Mouse (Mus musculus): ENCODE results near the gene Odf3b. TPM values are rescaled to one million over a fixed set of nuclear protein-coding genes. Genes with fewer than 3 reads are reported as not detected.

Gene Odf3b
- polyA plus RNA-seq, 1 experiment from 2014 or later, result 5.4 TPM

DNA sequence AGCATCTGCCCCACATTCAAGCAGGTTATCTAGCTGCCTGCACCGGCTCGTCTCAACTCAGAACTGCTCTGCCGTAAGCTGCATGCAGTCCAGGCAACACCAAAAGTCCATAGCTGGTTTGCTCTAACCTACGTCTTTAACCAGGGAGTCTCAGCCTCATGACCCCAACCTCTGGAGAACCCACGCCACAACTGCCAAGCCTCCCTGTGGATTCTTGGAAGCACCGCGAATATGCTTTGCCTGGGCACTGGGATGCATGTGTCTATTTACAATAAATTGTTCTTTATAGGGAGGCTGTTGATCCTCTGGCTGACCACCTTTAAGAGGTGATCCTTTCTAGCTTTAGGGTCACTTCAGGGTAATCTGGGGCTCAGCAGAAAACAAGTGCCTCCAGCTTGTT, 6.5 kb downstream of the Odf3b start:
- H3K9me3 ChIP-seq (ENCODE audit: control insufficient read depth, low read length), result no peaks in the 10 kb centered on the region
- H3K27me3 ChIP-seq (replicated peaks; ENCODE audit: control insufficient read depth, insufficient read depth, low read length), result peaks cover 12% of the 10 kb centered on the region
- H3K4me2 ChIP-seq (ENCODE audit: low read length), result peak overlapping the region; percentile 82
- H3K4me3 ChIP-seq (ENCODE audit: low read length), result peak overlapping the region; percentile 80
- H3K9ac ChIP-seq (ENCODE audit: low read depth, low read length), result peak overlapping the region; percentile 88; the same call in 1 of the 2 replicates
- WGBS, result 85% methylated on average over 7 of the region's 7 CpGs
- H3K36me3 ChIP-seq (ENCODE audit: control insufficient read depth, insufficient read depth, low read length), result peaks cover 36% of the 10 kb centered on the region
- no peak overlapping the region for H3K27ac ChIP-seq (ENCODE audit: low read depth, low read length)
- ATAC-seq, result no peak
- H3K4me1 ChIP-seq (ENCODE audit: control insufficient read depth, insufficient read depth, low read depth, low read length), result peaks cover 15% of the 10 kb centered on the region

DNA sequence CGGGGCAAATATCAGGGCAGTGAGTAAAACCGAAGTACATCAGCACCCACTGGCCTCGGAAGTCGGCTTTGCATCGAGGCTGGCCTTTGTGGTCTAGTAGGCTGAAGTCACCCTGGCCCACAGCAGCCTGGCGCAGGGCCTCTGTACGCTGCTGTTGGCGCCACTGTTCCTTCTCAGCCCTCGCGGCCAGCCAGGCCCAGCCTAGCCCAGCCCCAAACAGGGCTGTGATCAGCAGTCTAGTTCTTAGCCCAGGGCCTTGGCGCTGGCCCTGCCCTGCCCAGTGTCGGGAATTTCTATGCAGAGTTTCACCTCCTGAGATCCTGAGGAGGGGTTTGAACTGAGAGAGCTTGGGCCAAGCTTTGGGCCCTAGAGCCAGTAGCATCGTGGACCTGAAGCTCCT, 7.0 kb downstream of the Odf3b start:
- Histone ChIP-seq H3K36me3 (ENCODE audit: control insufficient read depth, insufficient read depth, low read length) (peaks cover 39% of the 10 kb centered on the region), H3K9ac (ENCODE audit: low read depth, low read length) (no peak overlapping the region), H3K4me1 (ENCODE audit: control insufficient read depth, insufficient read depth, low read depth, low read length) (peaks cover 15% of the 10 kb centered on the region), H3K4me3 (ENCODE audit: low read length) (no peak overlapping the region), H3K27me3 (replicated peaks; ENCODE audit: control insufficient read depth, insufficient read depth, low read length) (peaks cover 9% of the 10 kb centered on the region), H3K4me2 (ENCODE audit: low read length) (no peak overlapping the region), H3K27ac (ENCODE audit: low read depth, low read length) (no peak overlapping the region), H3K9me3 (ENCODE audit: control insufficient read depth, low read length) (no peaks in the 10 kb centered on the region)
- no peak for ATAC-seq
- WGBS, result 88% methylated on average over 13 of the region's 13 CpGs

DNA sequence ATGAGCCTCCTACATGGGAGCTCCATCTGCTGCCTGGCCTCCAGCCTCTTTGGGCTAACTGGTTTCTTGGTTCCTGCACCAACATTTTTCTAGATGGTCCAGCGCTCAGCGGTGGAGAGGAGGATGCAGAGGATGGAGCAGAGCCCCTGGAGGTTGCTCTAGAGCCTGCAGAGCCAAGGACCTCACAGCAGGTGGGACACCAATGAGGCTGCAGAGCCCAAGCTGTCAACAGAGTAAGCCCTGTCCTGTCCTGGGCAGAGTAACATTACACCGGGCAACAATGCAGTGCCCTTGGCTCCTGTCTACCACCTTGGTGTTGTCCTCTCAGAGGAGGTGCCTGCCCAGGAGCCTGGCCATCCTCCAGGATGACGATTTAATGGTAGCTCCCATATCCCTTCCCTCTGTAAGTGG, 13.9 kb downstream of the Odf3b start:
- Histone ChIP-seq H3K36me3 (ENCODE audit: control insufficient read depth, insufficient read depth, low read length) (peaks cover 64% of the 10 kb centered on the region), H3K27ac (ENCODE audit: low read depth, low read length) (no peak overlapping the region), H3K9me3 (ENCODE audit: control insufficient read depth, low read length) (no peaks in the 10 kb centered on the region), H3K4me3 (ENCODE audit: low read length) (no peak overlapping the region), H3K4me2 (ENCODE audit: low read length) (no peak overlapping the region), H3K27me3 (replicated peaks; ENCODE audit: control insufficient read depth, insufficient read depth, low read length) (no peaks in the 10 kb centered on the region), H3K4me1 (ENCODE audit: control insufficient read depth, insufficient read depth, low read depth, low read length) (no peaks in the 10 kb centered on the region), H3K9ac (ENCODE audit: low read depth, low read length) (no peak overlapping the region)
- WGBS, result 93% methylated on average over 4 of the region's 4 CpGs
- ATAC-seq, result no peak

DNA sequence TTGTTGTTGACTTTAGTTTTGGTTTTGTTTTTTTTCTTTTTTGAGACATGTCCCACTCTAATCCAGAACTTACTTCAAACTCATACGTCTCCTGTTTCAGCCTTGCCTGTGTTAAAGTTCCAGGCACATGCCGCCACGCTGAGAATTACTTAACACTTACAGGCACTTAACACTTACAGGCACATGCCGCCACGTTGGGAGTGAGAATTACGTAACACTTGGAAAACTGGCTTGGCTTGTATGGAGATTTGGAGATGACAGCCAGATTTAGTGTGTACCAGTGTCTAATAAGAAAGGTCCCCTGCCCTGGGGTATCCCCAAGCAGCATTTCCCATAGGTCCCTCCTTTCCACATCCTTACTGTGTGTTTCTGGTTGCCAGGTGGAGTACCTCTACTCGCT, 16.0 kb downstream of the Odf3b start:
- 96% methylated on average over 7 of the region's 7 CpGs for WGBS
- no peak for ATAC-seq
- Histone ChIP-seq H3K9ac (ENCODE audit: low read depth, low read length) (no peak overlapping the region), H3K27ac (ENCODE audit: low read depth, low read length) (no peak overlapping the region), H3K4me1 (ENCODE audit: control insufficient read depth, insufficient read depth, low read depth, low read length) (peaks cover 7% of the 10 kb centered on the region), H3K27me3 (replicated peaks; ENCODE audit: control insufficient read depth, insufficient read depth, low read length) (no peaks in the 10 kb centered on the region), H3K4me3 (ENCODE audit: low read length) (no peak overlapping the region), H3K9me3 (ENCODE audit: control insufficient read depth, low read length) (no peaks in the 10 kb centered on the region), H3K36me3 (ENCODE audit: control insufficient read depth, insufficient read depth, low read length) (peaks cover 50% of the 10 kb centered on the region), H3K4me2 (ENCODE audit: low read length) (no peak overlapping the region)

DNA sequence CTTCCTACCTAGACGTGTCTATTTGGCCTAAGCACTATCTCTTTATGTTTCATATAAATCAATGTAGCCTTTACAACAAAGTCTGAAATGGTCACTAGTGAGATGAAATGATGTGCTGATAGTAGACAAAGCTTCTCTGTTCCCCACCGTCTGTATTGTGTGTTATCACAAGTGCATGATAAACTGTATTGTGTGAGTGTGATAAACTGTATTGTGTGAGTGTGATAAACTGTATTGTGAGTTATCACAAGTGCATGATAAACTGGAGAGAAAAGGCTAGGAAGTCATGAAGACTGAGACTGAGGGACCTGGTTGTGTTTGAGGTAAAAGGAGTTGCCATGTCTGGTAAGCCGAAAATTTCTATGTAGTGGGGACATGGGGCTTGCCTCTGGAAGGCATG, 20.3 kb downstream of the Odf3b start:
- Histone ChIP-seq H3K4me3 (ENCODE audit: low read length) (no peak overlapping the region), H3K36me3 (ENCODE audit: control insufficient read depth, insufficient read depth, low read length) (peaks cover 20% of the 10 kb centered on the region), H3K4me2 (ENCODE audit: low read length) (no peak overlapping the region), H3K9me3 (ENCODE audit: control insufficient read depth, low read length) (no peaks in the 10 kb centered on the region), H3K27me3 (replicated peaks; ENCODE audit: control insufficient read depth, insufficient read depth, low read length) (no peaks in the 10 kb centered on the region), H3K4me1 (ENCODE audit: control insufficient read depth, insufficient read depth, low read depth, low read length) (peaks cover 30% of the 10 kb centered on the region), H3K9ac (ENCODE audit: low read depth, low read length) (no peak overlapping the region), H3K27ac (ENCODE audit: low read depth, low read length) (no peak overlapping the region)
- no peak for ATAC-seq
- WGBS, result 90% methylated on average over 3 of the region's 3 CpGs

DNA sequence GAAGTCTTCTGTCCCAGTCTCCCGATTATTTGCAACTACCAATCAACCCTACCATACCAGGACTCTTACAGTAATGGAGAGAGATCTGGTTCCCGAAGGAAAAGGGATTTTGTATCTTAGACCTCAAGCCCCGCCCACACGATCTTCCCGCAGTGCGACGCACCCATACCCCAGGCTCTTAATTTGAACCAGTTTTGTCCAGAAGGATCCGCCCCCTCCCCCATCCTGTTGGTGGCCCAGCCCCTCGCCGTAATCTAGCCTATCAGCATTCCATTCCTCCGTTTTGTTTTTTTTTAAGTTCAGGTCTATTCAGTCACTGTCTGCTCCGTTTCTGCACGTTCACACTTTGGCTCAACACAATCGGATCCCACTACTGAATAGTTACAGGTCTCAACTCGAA, 22.7 kb downstream of the Odf3b start:
- H3K9me3 ChIP-seq (ENCODE audit: control insufficient read depth, low read length), result no peaks in the 10 kb centered on the region
- ATAC-seq, result peak; percentile 37
- H3K4me1 ChIP-seq (ENCODE audit: control insufficient read depth, insufficient read depth, low read depth, low read length), result peaks cover 30% of the 10 kb centered on the region
- peak overlapping the region; percentile 89 for H3K4me2 ChIP-seq (ENCODE audit: low read length)
- H3K36me3 ChIP-seq (ENCODE audit: control insufficient read depth, insufficient read depth, low read length), result peaks cover 22% of the 10 kb centered on the region
- under 1% methylated on average over 15 of the region's 15 CpGs for WGBS
- peak overlapping the region; percentile 56 for H3K4me3 ChIP-seq (ENCODE audit: low read length)
- H3K27ac ChIP-seq (ENCODE audit: low read depth, low read length), result peak overlapping the region; percentile 83
- H3K9ac ChIP-seq (ENCODE audit: low read depth, low read length), result peak overlapping the region; percentile 77
- H3K27me3 ChIP-seq (replicated peaks; ENCODE audit: control insufficient read depth, insufficient read depth, low read length), result no peaks in the 10 kb centered on the region

DNA sequence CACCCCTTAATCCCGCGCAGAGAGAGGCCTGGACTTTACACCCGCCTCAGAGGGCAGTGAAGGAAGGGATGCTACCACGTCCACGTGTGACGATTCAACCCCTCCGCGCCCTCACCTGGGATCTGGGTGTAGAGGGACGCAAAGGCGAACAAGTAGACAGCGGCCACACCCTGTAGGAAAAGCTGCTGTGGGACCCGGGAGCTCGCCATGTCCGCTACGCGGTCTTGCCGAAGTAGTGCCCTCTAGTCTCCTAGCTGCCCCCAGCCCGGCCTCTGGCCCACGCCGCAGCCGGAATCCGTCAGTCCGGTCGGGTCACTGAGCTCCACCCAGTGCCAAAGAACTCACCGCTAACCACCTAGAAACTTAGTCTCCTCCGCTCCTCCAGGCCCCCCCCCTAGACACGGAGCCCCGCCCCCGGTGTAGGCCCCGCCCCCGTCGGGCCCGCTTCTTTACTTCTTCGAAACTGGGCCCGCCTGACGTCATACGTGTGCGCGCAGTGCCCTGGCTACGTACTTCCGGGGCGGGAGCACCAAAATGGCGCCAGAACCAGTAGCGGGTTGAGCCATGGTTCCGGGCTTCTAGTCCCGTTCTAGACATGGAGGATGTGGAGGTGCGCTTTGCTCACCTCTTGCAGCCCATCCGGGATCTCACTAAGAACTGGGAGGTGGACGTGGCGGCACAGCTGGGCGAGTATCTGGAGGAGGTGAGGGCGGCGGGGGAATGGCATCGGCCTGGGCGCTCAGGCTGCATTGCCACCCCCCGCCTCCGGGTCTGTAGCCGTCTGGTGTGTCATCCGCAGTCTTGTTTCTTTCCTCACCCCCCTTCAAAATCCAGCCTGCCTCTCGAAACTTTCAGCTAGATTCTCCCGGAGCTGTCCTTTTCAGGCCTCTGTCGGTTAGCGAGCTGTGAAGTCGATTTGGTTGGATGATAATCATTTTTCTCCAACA, 23.6 kb downstream of the Odf3b start, which contains the start of the genes Lmf2 and Ncaph2:
Gene Lmf2, minus strand, starts transcription at position 419 of the 947 bp plus-strand sequence.
Gene Ncaph2, plus strand, starts transcription at position 479 of the 947 bp plus-strand sequence.
- peak within 1 kb of the TSS; percentile 89 for H3K4me2 ChIP-seq (ENCODE audit: low read length)
- H3K27me3 ChIP-seq (replicated peaks; ENCODE audit: control insufficient read depth, insufficient read depth, low read length), result no peaks in the 10 kb centered on the region
- peak within 1 kb of the TSS; percentile 77 for H3K9ac ChIP-seq (ENCODE audit: low read depth, low read length)
- H3K9me3 ChIP-seq (ENCODE audit: control insufficient read depth, low read length), result no peaks in the 10 kb centered on the region
- H3K36me3 ChIP-seq (ENCODE audit: control insufficient read depth, insufficient read depth, low read length), result peaks cover 22% of the 10 kb centered on the region
- H3K27ac ChIP-seq (ENCODE audit: low read depth, low read length), result peak within 1 kb of the TSS; percentile 83
- H3K4me1 ChIP-seq (ENCODE audit: control insufficient read depth, insufficient read depth, low read depth, low read length), result peaks cover 30% of the 10 kb centered on the region
- H3K4me3 ChIP-seq (ENCODE audit: low read length), result peak within 1 kb of the TSS; percentile 56
- peak; percentile 95 for ATAC-seq
- under 1% methylated on average over 60 of the region's 64 CpGs for WGBS

DNA sequence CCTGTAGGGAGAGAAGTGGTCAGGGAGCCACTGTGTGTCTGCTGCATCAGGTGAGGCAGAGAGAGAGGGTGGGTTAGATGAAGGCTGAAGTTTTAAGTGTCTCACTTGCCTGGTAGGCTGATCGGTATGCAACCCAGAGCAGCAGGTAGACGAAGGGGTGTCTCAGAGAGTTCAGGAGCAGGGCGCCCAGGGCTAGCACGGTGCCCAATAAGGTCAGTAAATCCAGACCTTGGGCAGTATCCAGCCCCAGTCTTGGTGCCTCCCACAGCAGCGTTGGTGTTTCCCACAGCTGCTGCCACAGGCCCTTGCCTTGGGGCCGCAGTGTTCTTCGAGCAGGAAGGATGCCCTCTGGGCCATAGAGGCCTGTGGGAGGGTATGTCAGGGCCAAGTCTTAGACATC, 24.6 kb downstream of the Odf3b start:
- Histone ChIP-seq H3K36me3 (ENCODE audit: control insufficient read depth, insufficient read depth, low read length) (peaks cover 25% of the 10 kb centered on the region), H3K4me3 (ENCODE audit: low read length) (peak overlapping the region; percentile 56), H3K4me1 (ENCODE audit: control insufficient read depth, insufficient read depth, low read depth, low read length) (peaks cover 30% of the 10 kb centered on the region), H3K27me3 (replicated peaks; ENCODE audit: control insufficient read depth, insufficient read depth, low read length) (no peaks in the 10 kb centered on the region), H3K4me2 (ENCODE audit: low read length) (peak overlapping the region; percentile 71), H3K27ac (ENCODE audit: low read depth, low read length) (no peak overlapping the region), H3K9ac (ENCODE audit: low read depth, low read length) (peak overlapping the region; percentile 77), H3K9me3 (ENCODE audit: control insufficient read depth, low read length) (no peaks in the 10 kb centered on the region)
- ATAC-seq, result no peak
- WGBS, result 82% methylated on average over 7 of the region's 7 CpGs

DNA sequence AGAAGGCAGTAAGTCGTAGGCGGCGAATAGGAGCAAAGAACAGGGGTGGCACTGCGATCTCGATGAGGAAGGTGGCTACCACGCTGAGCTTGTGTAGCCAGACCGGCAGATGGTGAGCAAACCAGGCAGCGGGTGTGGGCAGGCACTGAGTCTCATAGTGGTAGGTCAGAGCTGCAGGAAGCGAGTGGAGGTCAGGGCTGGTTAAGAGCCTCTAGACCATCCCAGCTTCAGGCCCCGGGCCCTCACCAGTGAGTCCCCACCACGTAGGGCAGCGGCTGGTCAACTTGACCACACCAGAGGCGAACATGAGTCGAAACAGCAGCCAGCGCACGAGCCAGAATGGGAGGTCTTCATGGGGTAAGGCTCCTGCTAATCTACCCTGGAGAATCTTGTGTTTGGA, 25.2 kb downstream of the Odf3b start:
- Histone ChIP-seq H3K4me3 (ENCODE audit: low read length) (no peak overlapping the region), H3K4me2 (ENCODE audit: low read length) (no peak overlapping the region; the same call in 1 of the 2 replicates), H3K9ac (ENCODE audit: low read depth, low read length) (no peak overlapping the region), H3K36me3 (ENCODE audit: control insufficient read depth, insufficient read depth, low read length) (peaks cover 25% of the 10 kb centered on the region), H3K9me3 (ENCODE audit: control insufficient read depth, low read length) (no peaks in the 10 kb centered on the region), H3K4me1 (ENCODE audit: control insufficient read depth, insufficient read depth, low read depth, low read length) (peaks cover 30% of the 10 kb centered on the region), H3K27me3 (replicated peaks; ENCODE audit: control insufficient read depth, insufficient read depth, low read length) (no peaks in the 10 kb centered on the region), H3K27ac (ENCODE audit: low read depth, low read length) (no peak overlapping the region)
- WGBS, result 94% methylated on average over 16 of the region's 16 CpGs
- ATAC-seq, result no peak
